Mouse (Mus musculus) liver, adult 2 months (tissue): ENCODE measurements around the gene Ankrd40. TPM values are rescaled to one million over a fixed set of nuclear protein-coding genes. Genes with fewer than 3 reads are reported as not detected.
A peak's percentile ranks its signal among the peaks of the same experiment; 100 is the strongest.

Experiments
- DNase-seq: peaks from one replicate; pipeline ENCODE4 v3.0.0-alpha.2; 2011; ENCODE audit warnings: low read depth, low spot score; ENCODE audit errors: extremely low read depth
- H3K27ac ChIP-seq: fragments of 200-500 bp; replicated peaks from 2 replicates; pipeline ENCODE4 v1.5.1; 2012; ENCODE audit warnings: low read depth, mild to moderate bottlenecking, control low read depth, inconsistent platforms, low read length; ENCODE audit not compliant: insufficient read depth
- H3K27me3 ChIP-seq: fragments of 200-500 bp; 2 replicates; pipeline ENCODE4 v1.6.1; 2012; ENCODE audit warnings: mild to moderate bottlenecking, moderate library complexity, low read length, inconsistent platforms; ENCODE audit not compliant: control insufficient read depth, insufficient read depth
- H3K36me3 ChIP-seq: fragments of 200-500 bp; 2 replicates; pipeline ENCODE4 v1.6.1; 2012; ENCODE audit warnings: low read length, inconsistent platforms; ENCODE audit not compliant: control insufficient read depth, insufficient read depth
- H3K4me1 ChIP-seq: fragments of 200-500 bp; 2 replicates; pipeline ENCODE4 v1.6.1; 2011; ENCODE audit warnings: low read length; ENCODE audit not compliant: control insufficient read depth, insufficient read depth
- H3K4me3 ChIP-seq: fragments of 200-500 bp; 2 replicates; pipeline ENCODE4 v1.5.1; 2011; ENCODE audit warnings: low read depth, mild to moderate bottlenecking, control low read depth, low read length, moderate library complexity; ENCODE audit not compliant: insufficient read depth
- H3K79me2 ChIP-seq: fragments of 200-500 bp; 2 replicates; pipeline ENCODE4 v1.6.1; 2012; ENCODE audit warnings: inconsistent platforms, mild to moderate bottlenecking, low read length, moderate library complexity; ENCODE audit not compliant: control insufficient read depth, insufficient read depth
- H3K9ac ChIP-seq: fragments of 200-500 bp; 2 replicates; pipeline ENCODE4 v1.6.1; 2012; ENCODE audit warnings: low read depth, mild to moderate bottlenecking, control low read depth, inconsistent platforms, low read length
- CTCF ChIP-seq: fragments of 200-500 bp; IDR thresholded peaks from 2 replicates; pipeline ENCODE4 v1.5.1; 2011; ENCODE audit warnings: low read depth, low read length, control low read depth
- POLR2A ChIP-seq: fragments of 200-500 bp; IDR thresholded peaks from 2 replicates; pipeline ENCODE4 v1.6.1; 2011; ENCODE audit warnings: low read length, control low read depth; ENCODE audit not compliant: insufficient read depth; ENCODE audit errors: extremely low read depth
- WGBS: fragments of 180-500 bp; shearing (Covaris S2); methylation state at CpG from one replicate; pipeline ENCODE4 v1.1.7; 2018; 5-methylcytosine and 5-hydroxymethylcytosine counted together
- polyA plus RNA-seq: library from polyadenylated mRNA; depleted of rRNA; stranded (reverse); fragments of >200 nt; gene quantifications from 2 replicates; pipeline ENCODE4 v1.2.3, GENCODE M21; 2012
- total RNA-seq: library from RNA; depleted of rRNA; stranded (reverse); fragments of >200 nt; gene quantifications from 2 replicates; pipeline ENCODE4 v1.2.3, GENCODE M21; 2014

The Ankrd40 gene
- total and polyA plus RNA-seq, 2 experiments = 30.0 to 47.6 TPM

- H3K4me1 ChIP-seq = peaks cover 18% of the 10 kb centered on the region
- peak; percentile 97 for DNase-seq
- TF ChIP-seq CTCF = no peak
- TF ChIP-seq POLR2A = no peak
- H3K27me3 ChIP-seq = no peaks in the 10 kb centered on the region
- 25% methylated on average over 7 of the region's 7 CpGs for WGBS
- no peaks in the 10 kb centered on the region for H3K79me2 ChIP-seq
- peaks cover 13% of the 10 kb centered on the region; the same call in 1 of the 2 replicates for H3K36me3 ChIP-seq
- H3K4me3 ChIP-seq = no peak overlapping the region
- peak overlapping the region; percentile 90 for H3K27ac ChIP-seq
- H3K9ac ChIP-seq = 0 out of 2 replicates have a peak overlapping the region, but pooled peaks have one; percentile 22
Observed at GRCm38 (mm10) chr11:94347063-94347575, 19.3 kb downstream of the Ankrd40 start.

GRCm38 (mm10) chr11:94349839-94350238, 22.0 kb downstream of the Ankrd40 start:
- peaks cover 13% of the 10 kb centered on the region; the same call in 1 of the 2 replicates for H3K36me3 ChIP-seq
- DNase-seq = no peak
- peaks cover 16% of the 10 kb centered on the region for H3K4me1 ChIP-seq
- H3K27me3 ChIP-seq = no peaks in the 10 kb centered on the region
- no peak overlapping the region for H3K9ac ChIP-seq
- H3K27ac ChIP-seq = no peak overlapping the region
- 93% methylated on average over 2 of the region's 2 CpGs for WGBS
- TF ChIP-seq CTCF (no peak), POLR2A (no peak)
- no peaks in the 10 kb centered on the region for H3K79me2 ChIP-seq
- no peak overlapping the region for H3K4me3 ChIP-seq

- no peak overlapping the region for H3K27ac ChIP-seq
Observed at GRCm38 (mm10) chr11:94350337-94350736, 22.5 kb downstream of the Ankrd40 start.

GRCm38 (mm10) chr11:94351094-94351493, 23.3 kb downstream of the Ankrd40 start:
- Histone ChIP-seq H3K4me3 (no peak overlapping the region), H3K9ac (no peak overlapping the region), H3K36me3 (peaks cover 20% of the 10 kb centered on the region; the same call in 1 of the 2 replicates), H3K4me1 (peaks cover 16% of the 10 kb centered on the region), H3K27me3 (no peaks in the 10 kb centered on the region), H3K27ac (no peak overlapping the region), H3K79me2 (no peaks in the 10 kb centered on the region)
- DNase-seq = no peak
- TF ChIP-seq POLR2A = no peak
- no peak for TF ChIP-seq CTCF
- 68% methylated on average over 3 of the region's 3 CpGs for WGBS

More at GRCm38 (mm10) chr11:94350337-94350736, 22.5 kb downstream of the Ankrd40 start:
- H3K36me3 ChIP-seq = peaks cover 13% of the 10 kb centered on the region; the same call in 1 of the 2 replicates
- H3K27me3 ChIP-seq = no peaks in the 10 kb centered on the region
- 67% methylated on average over 1 of the region's 1 CpGs for WGBS
- H3K9ac ChIP-seq = no peak overlapping the region
- TF ChIP-seq CTCF (no peak), POLR2A (no peak)
- no peaks in the 10 kb centered on the region for H3K79me2 ChIP-seq
- no peak overlapping the region for H3K4me3 ChIP-seq
- DNase-seq = no peak
- peaks cover 16% of the 10 kb centered on the region for H3K4me1 ChIP-seq

GRCm38 (mm10) chr11:94355521-94356217, 27.9 kb downstream of the Ankrd40 start:
- Histone ChIP-seq H3K27ac (no peak overlapping the region), H3K27me3 (no peaks in the 10 kb centered on the region), H3K36me3 (peaks cover 24% of the 10 kb centered on the region; the same call in 1 of the 2 replicates), H3K4me1 (no peaks in the 10 kb centered on the region), H3K4me3 (no peak overlapping the region), H3K9ac (no peak overlapping the region), H3K79me2 (no peaks in the 10 kb centered on the region)
- DNase-seq = no peak
- WGBS = 91% methylated on average over 9 of the region's 9 CpGs
- TF ChIP-seq CTCF (no peak), POLR2A (no peak)

- Histone ChIP-seq H3K27ac (no peak overlapping the region), H3K79me2 (no peaks in the 10 kb centered on the region), H3K4me3 (no peak overlapping the region), H3K27me3 (no peaks in the 10 kb centered on the region), H3K36me3 (peaks cover 39% of the 10 kb centered on the region; the same call in 1 of the 2 replicates), H3K9ac (no peak overlapping the region), H3K4me1 (peaks cover 13% of the 10 kb centered on the region)
- 89% methylated on average over 12 of the region's 12 CpGs for WGBS
- TF ChIP-seq CTCF = no peak
- no peak for TF ChIP-seq POLR2A
- peak; percentile 58 for DNase-seq
Observed at GRCm38 (mm10) chr11:94359168-94359567, 31.4 kb downstream of the Ankrd40 start.
